Mouse (Mus musculus) testis, adult 2 months (tissue): ENCODE data around the gene 4930430F08Rik.

Source experiments
- CTCF ChIP-seq: fragments of 200-500 bp; IDR thresholded peaks from 2 replicates; pipeline ENCODE4 v1.5.1; 2012; ENCODE audit warnings: low read depth, mild to moderate bottlenecking, inconsistent platforms, low read length, moderate library complexity; ENCODE audit not compliant: control insufficient read depth, insufficient read depth, insufficient replicate concordance
- POLR2A ChIP-seq: fragments of 200-500 bp; IDR thresholded peaks from 2 replicates; pipeline ENCODE4 v1.6.1; 2012; ENCODE audit warnings: low read depth, mild to moderate bottlenecking, inconsistent platforms, low read length, moderate library complexity; ENCODE audit not compliant: control insufficient read depth

DNA sequence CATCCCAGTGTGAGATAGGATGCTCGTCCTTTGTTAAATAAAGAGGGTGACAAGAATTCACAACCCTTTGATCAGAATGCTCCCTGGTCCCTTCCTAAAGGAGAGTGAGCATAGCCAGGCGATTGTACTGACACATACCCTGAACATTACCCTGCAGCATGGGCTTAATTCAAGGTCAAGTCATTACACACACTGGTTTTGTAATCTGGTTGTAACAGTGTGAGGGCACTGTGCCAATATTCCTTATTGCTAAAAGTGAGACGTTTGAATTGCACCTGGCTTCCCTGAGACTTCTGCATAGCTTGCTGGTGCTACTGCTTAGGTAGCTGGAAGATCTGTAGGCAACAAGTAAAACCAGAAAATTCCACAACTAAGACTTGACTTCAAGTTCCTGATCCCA, 6.0 kb downstream of the 4930430F08Rik start:
- no peak for TF ChIP-seq CTCF
- TF ChIP-seq POLR2A: no peak
